Mouse (Mus musculus): ENCODE measurements at regions not wholly inside any gene's neighbourhood (a gene's known extent, or its start where the extent isn't known, plus 50 kb on each side); places are given as distances from the start of the nearest gene placed in this dataset.

DNA sequence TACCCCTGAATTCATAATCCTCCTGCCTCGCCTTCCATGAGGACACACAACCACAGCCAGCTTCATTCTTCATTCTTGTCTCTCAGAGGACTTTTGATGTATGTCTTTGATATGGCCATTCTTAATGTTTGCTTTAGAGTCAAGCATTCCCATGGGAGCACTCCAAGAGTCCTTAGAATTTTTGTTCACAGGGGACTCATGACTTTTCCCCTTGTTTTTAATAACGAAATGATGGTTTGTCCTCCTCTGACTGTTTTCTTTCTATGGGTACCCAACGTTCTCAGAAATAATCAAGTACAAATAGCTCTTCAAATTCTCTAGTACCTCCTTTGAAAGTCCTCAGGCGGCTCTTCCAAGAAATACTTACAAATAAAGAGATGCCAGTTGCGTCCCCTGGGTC, 184.4 kb downstream of the Cbln4 start:
- 0 out of 2 replicates have a peak, but pooled peaks cover 6% of the 10 kb centered on the region for H3K4me1 ChIP-seq
- no peak overlapping the region for H3K27ac ChIP-seq (replicated peaks)
- no peak overlapping the region for H3K4me2 ChIP-seq
- H3K27me3 ChIP-seq (replicated peaks): no peaks in the 10 kb centered on the region
- no peak overlapping the region for H3K4me3 ChIP-seq (replicated peaks)
- ATAC-seq (ENCODE audit: low FRiP score): no peak
- no peaks in the 10 kb centered on the region for H3K36me3 ChIP-seq
- WGBS: 77% methylated on average over 5 of the region's 5 CpGs
- no peak overlapping the region for H3K9ac ChIP-seq (replicated peaks)
- H3K9me3 ChIP-seq (replicated peaks): no peaks in the 10 kb centered on the region

DNA sequence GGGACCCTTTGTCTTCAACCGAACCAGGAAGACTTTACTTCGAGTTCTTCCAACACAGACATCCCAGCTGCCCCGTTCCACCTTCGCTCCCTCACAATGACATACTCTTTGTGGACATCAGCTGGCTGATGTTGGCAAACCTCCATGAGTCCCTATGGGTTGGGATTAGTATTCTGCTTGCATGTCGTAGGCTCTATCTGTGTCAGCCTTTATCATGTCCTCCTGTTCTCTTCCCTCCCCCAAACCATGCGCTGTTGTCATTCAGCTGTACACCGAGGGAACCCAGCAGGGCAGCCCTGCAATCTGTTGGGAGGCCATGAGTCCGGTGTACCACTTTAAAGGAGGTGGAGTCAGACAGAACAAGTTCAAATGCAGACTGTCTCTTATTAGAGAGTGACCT, 186.8 kb downstream of the Cbln4 start:
- Histone ChIP-seq H3K4me2 (no peak overlapping the region), H3K27ac (replicated peaks) (no peak overlapping the region)
- 34% methylated on average over 8 of the region's 8 CpGs for WGBS

DNA sequence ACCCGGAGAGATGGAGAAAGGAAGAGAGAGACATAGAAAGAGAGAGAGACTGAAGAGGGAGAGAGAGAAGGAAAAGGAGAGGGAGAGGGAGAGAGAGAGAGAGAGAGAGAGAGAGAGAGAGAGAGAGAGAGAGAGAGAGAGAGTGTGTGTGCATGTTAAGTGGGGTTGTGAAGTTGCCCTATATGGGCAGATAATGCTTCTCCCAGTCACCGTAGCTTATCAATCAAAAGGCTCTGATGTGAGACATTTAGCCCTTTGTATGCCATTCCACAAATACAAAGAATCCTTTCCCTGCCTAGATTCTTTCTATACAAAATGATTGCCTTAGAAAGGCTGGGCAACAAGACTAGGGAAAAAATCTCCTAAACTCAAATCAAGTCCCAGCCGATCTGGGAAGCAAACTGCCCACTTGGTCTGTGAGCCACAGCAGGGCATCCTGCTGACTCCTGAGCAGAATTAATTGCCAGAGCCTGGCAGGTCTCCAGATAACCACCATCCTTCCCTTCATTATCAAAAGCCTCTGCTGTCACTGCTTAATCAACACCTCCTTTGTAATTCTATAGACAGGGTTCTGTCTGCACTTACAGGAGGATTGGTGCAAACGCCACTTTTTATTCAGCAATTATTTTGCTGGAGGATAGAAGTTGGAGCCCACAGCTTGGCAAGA, 196.3 kb downstream of the Cbln4 start:
- Histone ChIP-seq H3K4me3 (replicated peaks) (no peak overlapping the region), H3K4me2 (no peak overlapping the region), H3K27me3 (replicated peaks) (no peaks in the 10 kb centered on the region), H3K36me3 (no peaks in the 10 kb centered on the region), H3K9me3 (replicated peaks) (no peaks in the 10 kb centered on the region), H3K9ac (replicated peaks) (no peak overlapping the region), H3K4me1 (0 out of 2 replicates have a peak, but pooled peaks cover 4% of the 10 kb centered on the region), H3K27ac (replicated peaks) (no peak overlapping the region; the same call in 1 of the 2 replicates)
- no peak; the same call in 1 of the 2 replicates for ATAC-seq (ENCODE audit: low FRiP score)
- 23% methylated on average over 4 of the region's 4 CpGs for WGBS

More for the DNA sequence above, 186.8 kb downstream of the Cbln4 start:
- H3K9me3 ChIP-seq (replicated peaks): no peaks in the 10 kb centered on the region
- ATAC-seq (ENCODE audit: low FRiP score): no peak
- H3K9ac ChIP-seq (replicated peaks): no peak overlapping the region
- 0 out of 2 replicates have a peak, but pooled peaks cover 6% of the 10 kb centered on the region for H3K4me1 ChIP-seq
- H3K36me3 ChIP-seq: no peaks in the 10 kb centered on the region
- no peak overlapping the region for H3K4me3 ChIP-seq (replicated peaks)
- no peaks in the 10 kb centered on the region for H3K27me3 ChIP-seq (replicated peaks)

DNA sequence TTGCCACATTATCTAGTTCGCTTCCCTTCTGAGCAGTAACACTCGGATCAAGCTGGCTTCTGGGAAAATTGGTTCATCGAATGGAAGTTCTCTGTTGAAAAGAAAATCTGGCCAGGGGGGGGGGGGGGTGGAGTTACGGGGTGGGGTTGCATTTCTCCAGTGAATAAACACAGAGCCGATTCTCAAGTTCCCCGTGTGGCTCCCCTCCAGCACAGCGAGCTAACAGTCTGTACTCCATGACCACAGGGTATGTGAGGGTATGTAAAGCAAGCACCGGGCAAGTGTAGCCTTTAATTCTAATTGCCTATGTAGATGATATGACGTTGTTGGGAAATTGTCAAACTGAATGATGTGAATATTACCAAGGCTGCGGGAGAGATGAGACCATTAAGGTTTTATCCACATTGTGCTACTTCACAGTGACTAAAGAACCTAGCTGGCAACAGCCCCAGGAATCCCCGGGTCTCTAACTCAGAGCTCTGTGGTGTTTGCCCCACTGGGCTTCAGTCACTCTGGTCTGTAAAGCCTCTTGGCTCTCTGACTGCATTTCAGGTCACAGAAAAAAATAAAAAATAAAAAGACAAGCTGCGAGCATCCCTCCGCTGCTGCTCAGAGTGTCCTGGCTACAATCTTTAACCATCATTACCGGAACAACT, 203.1 kb downstream of the Cbln4 start:
- H3K4me3 ChIP-seq (replicated peaks): no peak overlapping the region
- no peaks in the 10 kb centered on the region for H3K9me3 ChIP-seq (replicated peaks)
- no peaks in the 10 kb centered on the region for H3K36me3 ChIP-seq
- H3K9ac ChIP-seq (replicated peaks): no peak overlapping the region
- no peak for ATAC-seq (ENCODE audit: low FRiP score)
- H3K4me1 ChIP-seq: no peaks in the 10 kb centered on the region
- no peak overlapping the region for H3K27ac ChIP-seq (replicated peaks)
- no peaks in the 10 kb centered on the region for H3K27me3 ChIP-seq (replicated peaks)
- 58% methylated on average over 14 of the region's 14 CpGs for WGBS
- no peak overlapping the region for H3K4me2 ChIP-seq

DNA sequence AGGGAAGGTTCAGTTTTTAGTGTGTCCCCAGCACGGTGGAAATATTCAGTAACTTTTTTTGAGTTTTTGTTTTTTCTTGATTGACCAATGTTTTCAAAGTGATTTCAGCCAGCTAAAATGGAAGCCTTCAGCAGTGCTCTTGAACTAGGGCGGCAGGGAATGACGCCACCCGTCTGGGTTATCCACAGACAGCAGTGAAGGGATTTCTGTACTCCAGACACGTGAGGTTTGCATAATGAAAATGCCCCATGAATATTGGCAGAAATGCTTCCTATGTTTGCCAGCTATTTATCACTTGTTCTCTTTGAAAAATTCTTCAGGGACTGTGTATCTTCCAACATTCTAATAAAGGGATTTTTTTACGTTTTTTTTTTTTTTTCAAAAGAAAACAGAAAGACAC, 221.1 kb downstream of the Cbln4 start:
- no peaks in the 10 kb centered on the region for H3K27me3 ChIP-seq (replicated peaks)
- no peak for ATAC-seq (ENCODE audit: low FRiP score)
- H3K4me3 ChIP-seq (replicated peaks): no peak overlapping the region
- peaks cover 2% of the 10 kb centered on the region for H3K4me1 ChIP-seq
- no peaks in the 10 kb centered on the region for H3K9me3 ChIP-seq (replicated peaks)
- no peak overlapping the region for H3K4me2 ChIP-seq
- 76% methylated on average over 6 of the region's 6 CpGs for WGBS
- H3K27ac ChIP-seq (replicated peaks): no peak overlapping the region
- no peak overlapping the region for H3K9ac ChIP-seq (replicated peaks)
- no peaks in the 10 kb centered on the region for H3K36me3 ChIP-seq

DNA sequence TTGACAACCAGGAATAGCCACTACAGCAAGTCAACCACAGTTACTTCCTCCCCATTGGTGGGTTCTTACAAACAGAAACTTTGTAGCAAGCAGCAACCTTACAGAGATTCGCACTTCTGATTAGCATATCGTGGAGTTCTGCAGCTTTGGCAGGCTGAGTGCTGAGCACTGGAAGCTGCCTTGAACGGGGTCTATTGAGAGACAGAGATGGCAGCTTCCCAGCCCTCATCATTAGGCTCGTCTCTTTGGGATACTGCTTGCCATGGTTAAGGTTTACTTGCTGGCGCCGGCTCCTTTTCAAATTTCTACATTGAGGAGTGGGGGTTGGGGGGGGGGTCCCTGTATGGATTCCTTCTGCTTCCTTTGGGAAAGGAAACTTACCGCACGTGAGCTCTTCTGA, 224.8 kb downstream of the Cbln4 start:
- WGBS: 73% methylated on average over 8 of the region's 8 CpGs
- H3K9ac ChIP-seq (replicated peaks): no peak overlapping the region
- peaks cover 15% of the 10 kb centered on the region for H3K4me1 ChIP-seq
- H3K9me3 ChIP-seq (replicated peaks): no peaks in the 10 kb centered on the region
- no peaks in the 10 kb centered on the region for H3K27me3 ChIP-seq (replicated peaks)
- H3K4me3 ChIP-seq (replicated peaks): no peak overlapping the region
- no peak overlapping the region for H3K27ac ChIP-seq (replicated peaks)
- no peak for ATAC-seq (ENCODE audit: low FRiP score)
- H3K36me3 ChIP-seq: no peaks in the 10 kb centered on the region
- no peak overlapping the region for H3K4me2 ChIP-seq

DNA sequence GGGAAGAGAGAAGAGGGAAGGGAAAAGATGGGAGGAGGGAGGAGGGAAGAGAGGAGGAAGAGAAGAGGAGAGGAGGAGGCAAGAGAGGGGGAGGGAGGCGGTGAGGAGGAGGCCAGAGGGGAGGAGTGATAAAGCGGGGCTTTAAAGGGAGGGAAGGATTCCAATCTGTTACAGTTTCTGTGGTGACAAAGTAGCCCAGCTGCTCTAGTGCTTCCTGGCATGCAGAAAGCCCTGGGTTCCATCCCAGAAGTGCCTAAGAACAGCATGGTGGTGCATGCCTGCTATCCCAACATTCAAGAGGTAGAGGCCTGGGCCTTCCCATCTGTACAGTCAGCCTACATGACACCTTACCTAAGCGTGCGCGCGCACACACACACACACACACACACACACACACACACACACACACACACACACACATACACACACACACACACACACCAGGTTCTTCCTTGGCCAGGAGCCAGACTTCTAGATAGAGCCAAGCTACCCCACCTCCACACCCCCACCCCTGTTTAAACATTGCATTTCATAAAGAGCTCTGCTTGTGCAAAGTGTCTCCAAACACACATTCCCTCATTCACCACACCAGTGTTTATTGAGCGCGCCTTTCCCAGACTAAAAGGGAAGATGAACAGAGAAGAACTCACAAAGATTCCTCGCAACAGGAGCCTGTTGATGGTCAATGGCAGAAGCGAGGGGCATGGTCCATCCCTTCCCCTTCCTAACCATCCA, 226.4 kb downstream of the Cbln4 start:
- no peaks in the 10 kb centered on the region for H3K36me3 ChIP-seq
- H3K4me1 ChIP-seq: peaks cover 15% of the 10 kb centered on the region
- H3K9me3 ChIP-seq (replicated peaks): no peaks in the 10 kb centered on the region
- no peak overlapping the region for H3K4me3 ChIP-seq (replicated peaks)
- H3K4me2 ChIP-seq: no peak overlapping the region
- H3K27ac ChIP-seq (replicated peaks): no peak overlapping the region
- ATAC-seq (ENCODE audit: low FRiP score): 0 out of 2 replicates have a peak, but pooled peaks have one; percentile 35
- WGBS: 83% methylated on average over 10 of the region's 10 CpGs
- H3K9ac ChIP-seq (replicated peaks): no peak overlapping the region
- H3K27me3 ChIP-seq (replicated peaks): no peaks in the 10 kb centered on the region

DNA sequence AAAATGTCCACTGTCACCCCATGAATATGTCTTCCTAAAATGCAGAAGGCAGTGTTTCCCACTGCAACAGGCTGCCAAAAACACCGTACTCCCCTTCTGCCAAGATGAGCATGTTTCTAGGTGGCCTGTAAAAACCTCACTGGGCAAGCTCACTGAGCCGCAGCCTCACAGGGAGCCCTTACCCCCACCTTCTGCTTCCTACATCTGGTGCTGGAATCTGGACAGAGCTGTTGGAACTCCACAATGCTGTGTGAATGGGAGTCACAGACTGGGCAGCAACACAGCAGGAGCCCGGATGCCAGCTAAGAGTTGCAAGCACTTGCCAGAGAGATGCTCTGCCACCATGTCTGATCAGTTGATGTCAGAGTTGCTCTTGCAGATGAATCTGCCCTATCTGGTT, 230.6 kb downstream of the Cbln4 start:
- no peaks in the 10 kb centered on the region for H3K27me3 ChIP-seq (replicated peaks)
- no peak overlapping the region for H3K4me2 ChIP-seq
- H3K9ac ChIP-seq (replicated peaks): no peak overlapping the region
- H3K36me3 ChIP-seq: no peaks in the 10 kb centered on the region
- H3K27ac ChIP-seq (replicated peaks): no peak overlapping the region
- 70% methylated on average over 3 of the region's 3 CpGs for WGBS
- H3K4me1 ChIP-seq: peaks cover 15% of the 10 kb centered on the region
- no peak overlapping the region for H3K4me3 ChIP-seq (replicated peaks)
- H3K9me3 ChIP-seq (replicated peaks): no peaks in the 10 kb centered on the region
- no peak for ATAC-seq (ENCODE audit: low FRiP score)

DNA sequence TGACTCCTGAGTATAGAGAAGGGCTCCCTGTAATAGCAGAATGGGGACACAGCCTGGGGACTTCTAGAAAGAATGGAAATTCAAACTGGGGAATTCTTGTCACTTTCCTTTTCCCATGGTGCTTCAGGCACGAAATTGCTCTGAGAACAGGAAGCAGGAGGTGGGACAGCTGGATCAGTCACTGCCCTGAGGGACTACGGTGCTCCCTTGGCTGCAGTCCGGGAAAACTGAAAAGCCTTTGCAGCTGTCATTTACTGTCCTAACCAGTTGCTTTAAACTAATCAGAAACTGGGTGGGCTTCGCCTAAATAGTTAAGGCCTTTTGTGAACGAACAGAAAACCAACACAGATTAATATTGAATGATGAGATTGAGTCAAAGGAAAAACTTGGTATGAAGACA, 237.9 kb downstream of the Cbln4 start:
- 0 out of 2 replicates have a peak, but pooled peaks cover 2% of the 10 kb centered on the region for H3K4me1 ChIP-seq
- H3K27me3 ChIP-seq (replicated peaks): no peaks in the 10 kb centered on the region

DNA sequence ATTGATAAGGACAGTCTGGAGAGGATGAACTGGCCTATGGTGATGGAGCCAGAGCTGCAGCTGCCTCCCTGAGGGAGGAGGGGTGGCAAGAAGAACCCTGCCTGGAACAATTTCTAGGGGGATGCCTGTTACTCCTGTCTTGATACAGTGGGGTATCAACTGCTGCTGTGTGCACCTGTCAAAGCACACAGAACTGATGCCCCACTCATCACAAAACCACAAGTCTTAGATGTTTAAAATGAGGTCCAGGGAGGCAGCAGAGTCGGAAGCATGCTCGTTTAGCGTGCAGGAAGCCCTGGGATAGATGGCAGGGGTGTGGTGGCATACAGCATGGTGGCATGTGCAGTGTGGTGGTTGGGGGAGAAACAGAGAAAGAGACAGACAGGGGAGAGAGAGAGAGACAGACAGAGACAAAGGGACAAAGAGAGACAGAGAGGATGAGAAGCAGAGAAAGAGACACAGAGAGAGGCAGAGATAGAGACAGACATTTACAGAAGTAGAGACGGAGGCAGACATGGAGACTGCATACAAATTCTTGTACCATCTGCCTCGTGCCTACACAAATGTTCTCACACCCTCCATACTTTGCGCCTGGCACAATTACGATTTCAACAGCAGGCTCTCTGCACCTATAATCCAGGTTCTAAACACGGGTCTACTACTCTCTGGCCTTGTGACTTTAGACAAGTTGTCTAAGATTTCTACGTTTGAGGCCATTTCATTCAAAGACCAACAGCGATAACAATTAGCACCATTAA, 242.6 kb downstream of the Cbln4 start:
- Histone ChIP-seq H3K36me3 (no peaks in the 10 kb centered on the region), H3K4me1 (peaks cover 13% of the 10 kb centered on the region), H3K4me3 (replicated peaks) (no peak overlapping the region), H3K9me3 (replicated peaks) (no peaks in the 10 kb centered on the region), H3K4me2 (no peak overlapping the region), H3K27me3 (replicated peaks) (no peaks in the 10 kb centered on the region), H3K9ac (replicated peaks) (no peak overlapping the region), H3K27ac (replicated peaks) (no peak overlapping the region)
- ATAC-seq (ENCODE audit: low FRiP score): no peak
- WGBS: 82% methylated on average over 10 of the region's 10 CpGs

More for the DNA sequence above, 237.9 kb downstream of the Cbln4 start:
- Histone ChIP-seq H3K4me3 (replicated peaks) (no peak overlapping the region), H3K36me3 (no peaks in the 10 kb centered on the region), H3K27ac (replicated peaks) (no peak overlapping the region), H3K9ac (replicated peaks) (no peak overlapping the region), H3K9me3 (replicated peaks) (no peaks in the 10 kb centered on the region), H3K4me2 (no peak overlapping the region)
- WGBS: 48% methylated on average over 5 of the region's 5 CpGs
- no peak for ATAC-seq (ENCODE audit: low FRiP score)

DNA sequence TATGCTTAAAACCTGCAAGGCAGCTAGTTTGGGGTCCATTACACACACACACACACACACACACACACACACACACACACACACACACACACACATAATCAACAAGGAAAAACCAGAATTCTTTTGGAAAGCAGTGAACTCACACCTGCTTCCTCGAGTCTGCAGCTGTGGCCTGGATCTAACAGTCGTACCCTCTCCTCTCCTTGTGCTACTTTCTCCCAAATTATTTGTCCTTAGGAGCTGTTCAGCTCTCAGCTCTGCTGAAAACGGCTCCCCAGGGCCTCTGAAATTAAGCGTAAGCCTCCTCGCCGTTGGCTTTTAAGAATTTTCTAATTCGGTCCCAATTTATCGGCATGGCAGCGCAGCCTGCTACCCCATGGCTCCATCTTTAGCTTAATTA, 243.9 kb downstream of the Cbln4 start:
- Histone ChIP-seq H3K27ac (replicated peaks) (no peak overlapping the region), H3K4me3 (replicated peaks) (no peak overlapping the region), H3K36me3 (no peaks in the 10 kb centered on the region), H3K27me3 (replicated peaks) (no peaks in the 10 kb centered on the region), H3K9ac (replicated peaks) (no peak overlapping the region), H3K4me1 (peaks cover 13% of the 10 kb centered on the region), H3K9me3 (replicated peaks) (no peaks in the 10 kb centered on the region), H3K4me2 (peak overlapping the region; percentile 34)
- 29% methylated on average over 9 of the region's 9 CpGs for WGBS
- peak; percentile 63; the same call in 1 of the 2 replicates for ATAC-seq (ENCODE audit: low FRiP score)

All from neural tube, embryonic 15.5 days (tissue).